Mouse (Mus musculus) MEL (cell line): Measurements from ENCODE around the gene Abce1. TPM values are rescaled to one million over a fixed set of nuclear protein-coding genes. Genes with fewer than 3 reads are reported as not detected.
"Not testable (repeated sequence)": the region's sequence is repeated elsewhere in the genome, so short reads cannot be mapped to it uniquely, and the experiment has no call there.

Experiments used
- DNase-seq: peaks from one replicate; pipeline ENCODE4 v3.0.0; 2011; ENCODE audit warnings: low read depth, low spot score
- H3K27ac ChIP-seq: 2 replicates; pipeline ENCODE4 v1.5.1; 2012; ENCODE audit warnings: low read depth, mild to moderate bottlenecking, control low read depth, low read length, moderate library complexity; ENCODE audit not compliant: control insufficient read depth
- H3K27me3 ChIP-seq, 2 experiments: fragments of 150-350 bp in 1 of 2; sonication (generic) in 1 of 2; 2 replicates each; pipeline ENCODE4 v1.6.1; 2012; ENCODE audit warnings: low read length in 2 of 2, mild to moderate bottlenecking in 2 of 2, improper control_type of control experiment in 1 of 2, moderate library complexity in 1 of 2; ENCODE audit not compliant: insufficient read depth in 2 of 2, control insufficient read depth in 1 of 2
- H3K36me3 ChIP-seq, 2 experiments: 2 replicates each; pipeline ENCODE4 v1.6.1; 2012 to 2014; ENCODE audit warnings: low read length in 2 of 2, improper control_type of control experiment in 1 of 2, inconsistent platforms in 1 of 2, mild to moderate bottlenecking in 1 of 2; ENCODE audit not compliant: insufficient read depth in 2 of 2, control insufficient read depth in 1 of 2
- H3K4me1 ChIP-seq, 2 experiments: fragments of 150-350 bp in 1 of 2; sonication (generic) in 1 of 2; 2 replicates each; pipeline ENCODE4 v1.6.1; 2012; ENCODE audit warnings: low read length in 2 of 2, improper control_type of control experiment in 1 of 2, mild to moderate bottlenecking in 1 of 2; ENCODE audit not compliant: insufficient read depth in 2 of 2, control insufficient read depth in 1 of 2
- H3K4me3 ChIP-seq, 2 experiments: fragments of 150-350 bp in 1 of 2; sonication (generic) in 1 of 2; 2 replicates each; pipeline ENCODE4 v1.5.1; 2012; ENCODE audit warnings: low read depth in 2 of 2, low read length in 2 of 2, mild to moderate bottlenecking in 2 of 2, moderate library complexity in 2 of 2, control low read depth in 1 of 2, improper control_type of control experiment in 1 of 2; ENCODE audit not compliant: control insufficient read depth in 1 of 2, insufficient read depth in 1 of 2
- H3K79me2 ChIP-seq: 2 replicates; pipeline ENCODE4 v1.6.1; 2012; ENCODE audit warnings: mild to moderate bottlenecking, low read length, moderate library complexity; ENCODE audit not compliant: control insufficient read depth, poor library complexity, insufficient read depth
- H3K9ac ChIP-seq: 2 replicates; pipeline ENCODE4 v1.6.1; 2012; ENCODE audit warnings: low read depth, mild to moderate bottlenecking, control low read depth, low read length, moderate library complexity; ENCODE audit not compliant: control insufficient read depth, poor library complexity, severe bottlenecking
- H3K9me3 ChIP-seq: fragments of 150-350 bp; sonication (generic); replicated peaks from 2 replicates; pipeline ENCODE4 v1.6.1; 2012; ENCODE audit warnings: mild to moderate bottlenecking, low read length, improper control_type of control experiment, moderate library complexity; ENCODE audit not compliant: insufficient read depth
- BHLHE40 ChIP-seq: IDR thresholded peaks from 2 replicates; pipeline ENCODE4 v1.6.1; 2012; ENCODE audit warnings: low read depth, mild to moderate bottlenecking, inconsistent platforms, low read length, improper control_type of control experiment, borderline replicate concordance
- CHD2 ChIP-seq: IDR thresholded peaks from 2 replicates; pipeline ENCODE4 v1.6.1; 2011; ENCODE audit warnings: low read length, improper control_type of control experiment
- ELF1 ChIP-seq: IDR thresholded peaks from 2 replicates; pipeline ENCODE4 v1.6.1; 2014; ENCODE audit warnings: low read depth, mild to moderate bottlenecking, inconsistent platforms, low read length, improper control_type of control experiment, moderate library complexity
- EP300 ChIP-seq, 2 experiments: IDR thresholded peaks; 2 replicates each; pipeline ENCODE4 v1.6.1; 2011; ENCODE audit warnings: improper control_type of control experiment in 2 of 2, low read length in 2 of 2, low read depth in 1 of 2, mild to moderate bottlenecking in 1 of 2
- GABPA ChIP-seq: IDR thresholded peaks from 2 replicates; pipeline ENCODE4 v1.6.1; 2012; ENCODE audit warnings: low read depth, mild to moderate bottlenecking, inconsistent platforms, low read length, improper control_type of control experiment, moderate library complexity
- GATA1 ChIP-seq: IDR thresholded peaks from 2 replicates; pipeline ENCODE4 v1.6.1; 2011; ENCODE audit warnings: low read depth, low read length, improper control_type of control experiment
- JUND ChIP-seq: IDR thresholded peaks from 2 replicates; pipeline ENCODE4 v1.6.1; 2011; ENCODE audit warnings: low read depth, mild to moderate bottlenecking, improper control_type of control experiment, low read length
- KAT2A ChIP-seq: conservative IDR thresholded peaks from 2 replicates; pipeline ENCODE4 v1.6.1; 2012; ENCODE audit warnings: low read depth, low read length, improper control_type of control experiment, inconsistent platforms
- MAX ChIP-seq: IDR thresholded peaks from 2 replicates; pipeline ENCODE4 v1.6.1; 2011; ENCODE audit warnings: low read length, improper control_type of control experiment
- MAZ ChIP-seq: IDR thresholded peaks from 2 replicates; pipeline ENCODE4 v1.6.1; 2012; ENCODE audit warnings: low read depth, mild to moderate bottlenecking, inconsistent platforms, low read length, improper control_type of control experiment
- MXI1 ChIP-seq: IDR thresholded peaks from 2 replicates; pipeline ENCODE4 v1.6.1; 2011; ENCODE audit warnings: mild to moderate bottlenecking, low read depth, low read length, improper control_type of control experiment
- MYB ChIP-seq: IDR thresholded peaks from 2 replicates; pipeline ENCODE4 v1.6.1; 2011; ENCODE audit warnings: mild to moderate bottlenecking, low read depth, low read length, improper control_type of control experiment
- MYC ChIP-seq: IDR thresholded peaks from 2 replicates; pipeline ENCODE4 v1.6.1; 2011; ENCODE audit warnings: low read depth, mild to moderate bottlenecking, low read length, improper control_type of control experiment, moderate library complexity
- NELFE ChIP-seq: IDR thresholded peaks from 2 replicates; pipeline ENCODE4 v1.6.1; 2011; ENCODE audit warnings: low read depth, low read length, improper control_type of control experiment
- POLR2A ChIP-seq, 2 experiments: IDR thresholded peaks; 2 replicates each; pipeline ENCODE4 v1.6.1; 2011 to 2012; ENCODE audit warnings: low read length in 2 of 2, mild to moderate bottlenecking in 2 of 2, control low read depth in 1 of 2, improper control_type of control experiment in 1 of 2, low read depth in 1 of 2, moderate library complexity in 1 of 2; ENCODE audit not compliant: control insufficient read depth in 1 of 2, insufficient read depth in 1 of 2, poor library complexity in 1 of 2
- POLR2AphosphoS2 ChIP-seq: IDR thresholded peaks from 2 replicates; pipeline ENCODE4 v1.6.1; 2011; ENCODE audit warnings: low read length, improper control_type of control experiment
- RCOR1 ChIP-seq: IDR thresholded peaks from 2 replicates; pipeline ENCODE4 v1.6.1; 2012; ENCODE audit warnings: low read depth, mild to moderate bottlenecking, inconsistent platforms, low read length, improper control_type of control experiment
- SIN3A ChIP-seq: IDR thresholded peaks from 2 replicates; pipeline ENCODE4 v1.6.1; 2012; ENCODE audit warnings: low read length, improper control_type of control experiment, inconsistent platforms
- SMC3 ChIP-seq: IDR thresholded peaks from 2 replicates; pipeline ENCODE4 v1.6.1; 2011; ENCODE audit warnings: low read depth, low read length, improper control_type of control experiment
- TAL1 ChIP-seq: IDR thresholded peaks from 2 replicates; pipeline ENCODE4 v1.6.1; 2012; ENCODE audit warnings: mild to moderate bottlenecking, inconsistent platforms, low read length, moderate library complexity, mixed read lengths
- TBP ChIP-seq: IDR thresholded peaks from 2 replicates; pipeline ENCODE4 v1.8.0; 2011; ENCODE audit warnings: low read depth, low read length, improper control_type of control experiment
- UBTF ChIP-seq: IDR thresholded peaks from 2 replicates; pipeline ENCODE4 v1.6.1; 2012; ENCODE audit warnings: low read depth, mild to moderate bottlenecking, inconsistent platforms, low read length, improper control_type of control experiment, moderate library complexity, borderline replicate concordance; ENCODE audit not compliant: insufficient read depth
- ZC3H11A ChIP-seq: IDR thresholded peaks from 2 replicates; pipeline ENCODE4 v1.6.1; 2012; ENCODE audit warnings: low read depth, mild to moderate bottlenecking, inconsistent platforms, low read length, improper control_type of control experiment
- ZKSCAN1 ChIP-seq: IDR thresholded peaks from 2 replicates; pipeline ENCODE4 v1.6.1; 2012; ENCODE audit warnings: low read depth, mild to moderate bottlenecking, inconsistent platforms, low read length, improper control_type of control experiment, moderate library complexity
- ZMIZ1 ChIP-seq: IDR thresholded peaks from 2 replicates; pipeline ENCODE4 v1.6.1; 2012; ENCODE audit warnings: low read depth, mild to moderate bottlenecking, inconsistent platforms, low read length, improper control_type of control experiment, moderate library complexity
- polyA plus RNA-seq, 2 experiments: library from polyadenylated mRNA; stranded (reverse) in 1 of 2; unstranded in 1 of 2; fragments of >175 nt in 1 of 2; fragments of >200 nt in 1 of 2; gene quantifications; 2 replicates each; pipeline versions ENCODE4 v1.2.1 to v1.2.4; 2012; ENCODE audit warnings: low replicate concordance in 2 of 2, low read depth in 1 of 2; ENCODE audit not compliant: insufficient read length in 2 of 2, insufficient read depth in 1 of 2, missing spikeins in 1 of 2
- total RNA-seq: library from RNA; depleted of rRNA; stranded (reverse); fragments of 300-350 nt; gene quantifications from 2 replicates; pipeline ENCODE4 v1.2.3, GENCODE M21; 2012

The Abce1 gene
- total and polyA plus RNA-seq, 3 experiments: 141 to 293 (median 174) TPM

DNA sequence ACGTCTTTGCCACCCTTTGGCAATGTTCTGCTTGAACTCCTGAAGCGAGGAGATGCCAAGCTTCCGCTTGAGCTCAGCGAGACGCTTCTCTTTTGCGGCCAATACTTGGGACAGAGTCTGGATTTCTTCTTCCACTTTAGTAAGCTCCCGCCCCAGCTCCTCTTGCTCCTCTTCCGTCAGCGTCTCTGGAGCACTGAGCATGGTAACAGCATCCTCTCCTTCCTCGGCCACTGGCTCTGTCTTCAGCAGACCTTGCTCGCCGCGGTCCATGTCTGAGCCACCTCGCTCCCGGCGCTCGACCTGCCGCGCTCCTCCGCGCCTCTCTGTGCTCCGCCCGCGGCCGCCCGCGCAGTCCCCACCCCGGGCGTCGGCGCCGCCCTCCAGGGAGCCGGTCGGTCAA lies 31.0 kb downstream of the Abce1 start:
- H3K9ac ChIP-seq: peak overlapping the region; percentile 76
- no peaks in the 10 kb centered on the region for H3K27me3 ChIP-seq
- H3K27ac ChIP-seq: peak overlapping the region; percentile 56
- H3K4me1 ChIP-seq: peaks cover 9 to 12% of the 10 kb centered on the region in 2 experiments
- peak overlapping the region; percentile 72 to 91 for H3K4me3 ChIP-seq
- no peaks in the 10 kb centered on the region for H3K79me2 ChIP-seq
- peak; percentile 77 for DNase-seq
- TF ChIP-seq UBTF: peak; percentile 78; the same call in 1 of the 2 replicates
- TF ChIP-seq BHLHE40: no peak
- TF ChIP-seq POLR2A (IDR thresholded peaks at IDR 0.05; ENCODE audit: control insufficient read depth in 1 of 2, insufficient read depth in 1 of 2, low read depth in 1 of 2, low read length in 2 of 2, poor library complexity in 1 of 2): peak in 1 of 2 experiments; percentile 40; a peak in 1 of 4 replicates
- 0 out of 2 replicates have a peak, but pooled peaks have one; percentile 8 for TF ChIP-seq RCOR1
- TF ChIP-seq KAT2A: no peak
- no peak for TF ChIP-seq EP300 (IDR thresholded peaks at IDR 0.05; ENCODE audit: low read depth in 1 of 2, low read length in 2 of 2)
- peak; percentile 38 for TF ChIP-seq MXI1
- TF ChIP-seq TAL1: no peak
- no peak; the same call in 1 of the 2 replicates for TF ChIP-seq MYC
- TF ChIP-seq ZC3H11A: no peak
- H3K36me3 ChIP-seq: peaks cover 11 to 22% of the 10 kb centered on the region in 2 experiments
- H3K9me3 ChIP-seq: no peaks in the 10 kb centered on the region

DNA sequence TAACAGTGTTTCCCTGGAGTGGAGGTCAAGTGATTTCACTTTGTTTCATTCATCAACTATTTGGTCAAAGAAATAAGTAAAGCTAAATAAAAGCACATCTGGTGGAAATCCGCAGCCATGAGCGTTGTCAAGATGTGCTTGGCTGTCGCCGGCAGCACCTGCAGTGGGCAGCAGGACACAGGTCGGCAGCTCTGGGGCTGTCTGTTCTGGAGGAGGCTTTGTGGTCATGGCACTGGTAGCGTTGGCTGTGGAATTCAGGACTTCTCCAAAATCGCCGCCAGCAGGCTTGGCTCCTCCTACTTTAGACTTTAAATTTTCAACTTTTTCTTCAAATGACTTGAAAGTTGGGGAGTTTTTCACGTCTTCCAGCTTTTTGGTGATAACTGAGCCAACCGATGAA lies 31.5 kb downstream of the Abce1 start:
- peak overlapping the region; percentile 72 to 91 for H3K4me3 ChIP-seq
- H3K79me2 ChIP-seq, DNase-seq, H3K9me3 ChIP-seq, H3K27me3 ChIP-seq: not testable (repeated sequence)
- H3K4me1 ChIP-seq: peaks cover 9 to 12% of the 10 kb centered on the region in 2 experiments
- 0 out of 2 replicates have a peak, but pooled peaks have one; percentile 1 for TF ChIP-seq MYC
- peaks cover 8 to 22% of the 10 kb centered on the region in 2 experiments for H3K36me3 ChIP-seq
- peak overlapping the region; percentile 56 for H3K27ac ChIP-seq
- peak overlapping the region; percentile 76 for H3K9ac ChIP-seq

DNA sequence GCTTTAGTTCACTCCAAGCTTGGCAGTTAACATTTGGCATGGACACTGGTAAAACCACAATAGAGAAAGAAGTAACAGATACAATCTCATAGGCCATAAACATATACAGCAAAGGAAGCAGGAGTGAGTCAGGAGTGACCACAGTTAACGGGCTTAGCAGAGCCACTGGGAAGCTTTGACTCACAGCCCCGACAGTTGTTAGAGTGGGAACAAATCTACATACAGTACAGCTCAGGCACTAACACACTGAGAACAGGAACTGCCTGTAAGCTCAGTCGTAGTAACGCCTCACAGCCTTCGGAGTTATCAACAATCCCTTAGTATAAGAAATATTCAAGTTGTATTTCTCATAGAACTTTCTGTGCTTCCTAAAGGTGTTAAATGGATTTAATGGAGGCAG lies 32.5 kb downstream of the Abce1 start:
- H3K4me1 ChIP-seq: peaks cover 9 to 12% of the 10 kb centered on the region in 2 experiments
- 0 out of 2 replicates have a peak overlapping the region, but pooled peaks have one; percentile 2 for H3K9ac ChIP-seq
- H3K9me3 ChIP-seq: no peaks in the 10 kb centered on the region
- H3K79me2 ChIP-seq: 0 out of 2 replicates have a peak, but pooled peaks cover 2% of the 10 kb centered on the region
- H3K27me3 ChIP-seq: no peaks in the 10 kb centered on the region
- peak overlapping the region; percentile 6; the same call in 1 of the 2 replicates for H3K27ac ChIP-seq
- no peak overlapping the region for H3K4me3 ChIP-seq
- DNase-seq: peak; percentile 85
- peaks cover 9 to 19% of the 10 kb centered on the region in 2 experiments for H3K36me3 ChIP-seq
- TF ChIP-seq ZKSCAN1 (no peak), POLR2AphosphoS2 (peak; percentile 87; the same call in 1 of the 2 replicates), SMC3 (no peak), ZMIZ1 (no peak), GABPA (no peak), TAL1 (no peak), MAZ (no peak), GATA1 (0 out of 2 replicates have a peak, but pooled peaks have one; percentile 3), ELF1 (no peak), MAX (no peak), ZC3H11A (no peak), CHD2 (no peak), MXI1 (no peak), SIN3A (no peak), BHLHE40 (no peak), RCOR1 (no peak), POLR2A (IDR thresholded peaks at IDR 0.05; ENCODE audit: control insufficient read depth in 1 of 2, insufficient read depth in 1 of 2, low read depth in 1 of 2, low read length in 2 of 2, poor library complexity in 1 of 2) (no peak), NELFE (no peak), EP300 (IDR thresholded peaks at IDR 0.05; ENCODE audit: low read depth in 1 of 2, low read length in 2 of 2) (peak; percentile 51 to 60), TBP (peak; percentile 84), MYB (peak; percentile 46; the same call in 1 of the 2 replicates), JUND (0 out of 2 replicates have a peak, but pooled peaks have one; percentile 31)
